Mouse (Mus musculus): ENCODE results near the gene P3h3.

DNA sequence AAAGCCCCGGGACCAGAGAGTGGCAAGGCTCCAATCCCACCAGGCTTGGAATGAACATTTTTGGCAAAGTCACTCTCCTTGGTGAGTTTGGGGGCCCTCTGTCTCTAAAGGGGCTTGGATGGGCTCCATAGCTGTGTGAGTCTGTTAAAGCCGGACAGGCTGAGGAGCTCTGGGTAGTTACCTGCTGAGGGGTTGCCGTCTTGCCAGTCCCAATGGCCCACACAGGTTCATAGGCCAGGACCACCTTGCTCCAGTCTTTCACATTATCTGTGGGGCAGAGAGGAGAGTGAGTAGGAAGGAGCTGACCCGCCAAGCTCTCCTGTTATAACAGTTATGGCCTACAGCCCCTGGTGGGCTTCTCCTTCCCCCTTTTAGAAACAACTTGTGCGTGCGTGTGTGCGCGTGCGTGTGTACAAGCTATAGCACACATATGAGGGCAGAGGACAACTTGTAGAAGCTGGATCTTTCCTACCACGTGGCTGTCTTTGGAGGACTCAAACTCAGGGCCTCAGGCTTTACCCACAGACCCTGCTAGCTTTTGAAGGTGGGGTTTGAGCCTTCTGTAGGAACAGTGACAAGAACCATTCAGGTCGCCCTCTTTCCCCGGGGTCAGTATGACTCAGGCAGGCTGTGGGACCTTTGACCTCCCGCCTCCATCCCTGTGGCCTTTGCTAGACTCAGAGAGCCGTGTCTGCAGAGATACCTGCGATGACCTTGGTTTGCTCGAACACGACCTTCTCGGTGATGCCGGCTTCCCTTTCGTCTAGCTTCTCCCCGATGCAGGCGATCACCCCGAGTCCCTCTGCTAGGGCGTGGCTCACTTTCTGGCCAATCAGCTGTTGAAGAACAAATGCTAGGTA, 45.6 kb downstream of the P3h3 start:
- TF ChIP-seq POLR2A (IDR thresholded peaks at IDR 0.05; ENCODE audit: low read depth, low read length), result no peak
- TF ChIP-seq CTCF (IDR thresholded peaks at IDR 0.05; ENCODE audit: borderline replicate concordance, insufficient read depth, low read length), result no peak

Data from embryonic fibroblast, embryonic 13.5 days (primary cell).